Mouse (Mus musculus) gastrocnemius, postnatal 10 days (tissue): ENCODE measurements at regions not wholly inside any gene's neighbourhood (a gene's known extent, or its start where the extent isn't known, plus 50 kb on each side); places are given as distances from the start of the nearest gene placed in this dataset.
A peak's percentile ranks its signal among the peaks of the same experiment; 100 is the strongest.

ENCODE experiments used
- DNase-seq: peaks from one replicate; pipeline ENCODE4 v3.0.0; 2021; ENCODE audit warnings: mixed read lengths

- no peak for DNase-seq
Observed at GRCm38 (mm10) chr3:136611682-136612081, 58.2 kb upstream of the Ppp3ca start.

- no peak for DNase-seq
Observed at GRCm38 (mm10) chr3:136610556-136610924, 59.4 kb upstream of the Ppp3ca start.

- DNase-seq: peak; percentile 51
Observed at GRCm38 (mm10) chr3:136609855-136610555, 59.9 kb upstream of the Ppp3ca start.

GRCm38 (mm10) chr3:136601706-136602105 is 68.2 kb upstream of the Ppp3ca start:
- no peak for DNase-seq

GRCm38 (mm10) chr3:136583937-136584336 is 86.0 kb upstream of the Ppp3ca start:
- no peak for DNase-seq

GRCm38 (mm10) chr3:136578016-136578415 is 91.9 kb upstream of the Ppp3ca start:
- DNase-seq: no peak

GRCm38 (mm10) chr3:136570517-136570916 is 99.4 kb upstream of the Ppp3ca start:
- no peak for DNase-seq

GRCm38 (mm10) chr3:136556488-136556887 is 113.4 kb upstream of the Ppp3ca start:
- no peak for DNase-seq

- DNase-seq: no peak
Observed at GRCm38 (mm10) chr3:136549471-136549870, 120.5 kb upstream of the Ppp3ca start.

GRCm38 (mm10) chr3:136531604-136532003 is 138.3 kb upstream of the Ppp3ca start:
- no peak for DNase-seq

- DNase-seq: no peak
Observed at GRCm38 (mm10) chr3:136508575-136508974, 161.3 kb upstream of the Ppp3ca start.

- DNase-seq: no peak
Observed at GRCm38 (mm10) chr3:136507070-136507469, 162.9 kb upstream of the Ppp3ca start.

- no peak for DNase-seq
Observed at GRCm38 (mm10) chr3:136494831-136495230, 169.0 kb upstream of the Bank1 start.

GRCm38 (mm10) chr3:136491683-136492082 is 165.8 kb upstream of the Bank1 start:
- no peak for DNase-seq

- DNase-seq: no peak
Observed at GRCm38 (mm10) chr3:136471693-136472092, 145.8 kb upstream of the Bank1 start.

- DNase-seq: no peak
Observed at GRCm38 (mm10) chr3:136462747-136463146, 136.9 kb upstream of the Bank1 start.

GRCm38 (mm10) chr3:136456471-136457117 is 130.7 kb upstream of the Bank1 start:
- no peak for DNase-seq

GRCm38 (mm10) chr3:136455651-136456470 is 130.0 kb upstream of the Bank1 start:
- DNase-seq: no peak

GRCm38 (mm10) chr3:136454967-136455366 is 129.1 kb upstream of the Bank1 start:
- DNase-seq: no peak

GRCm38 (mm10) chr3:136450986-136451774 is 125.3 kb upstream of the Bank1 start:
- DNase-seq: no peak

GRCm38 (mm10) chr3:136450361-136450895 is 124.6 kb upstream of the Bank1 start:
- no peak for DNase-seq

- DNase-seq: no peak
Observed at GRCm38 (mm10) chr3:136449364-136449763, 123.5 kb upstream of the Bank1 start.
